Mouse (Mus musculus): ENCODE measurements at regions not wholly inside any gene's neighbourhood (a gene's known extent, or its start where the extent isn't known, plus 50 kb on each side); places are given as distances from the start of the nearest gene placed in this dataset.
"Not testable (repeated sequence)": the region's sequence is repeated elsewhere in the genome, so short reads cannot be mapped to it uniquely, and the experiment has no call there.

DNA sequence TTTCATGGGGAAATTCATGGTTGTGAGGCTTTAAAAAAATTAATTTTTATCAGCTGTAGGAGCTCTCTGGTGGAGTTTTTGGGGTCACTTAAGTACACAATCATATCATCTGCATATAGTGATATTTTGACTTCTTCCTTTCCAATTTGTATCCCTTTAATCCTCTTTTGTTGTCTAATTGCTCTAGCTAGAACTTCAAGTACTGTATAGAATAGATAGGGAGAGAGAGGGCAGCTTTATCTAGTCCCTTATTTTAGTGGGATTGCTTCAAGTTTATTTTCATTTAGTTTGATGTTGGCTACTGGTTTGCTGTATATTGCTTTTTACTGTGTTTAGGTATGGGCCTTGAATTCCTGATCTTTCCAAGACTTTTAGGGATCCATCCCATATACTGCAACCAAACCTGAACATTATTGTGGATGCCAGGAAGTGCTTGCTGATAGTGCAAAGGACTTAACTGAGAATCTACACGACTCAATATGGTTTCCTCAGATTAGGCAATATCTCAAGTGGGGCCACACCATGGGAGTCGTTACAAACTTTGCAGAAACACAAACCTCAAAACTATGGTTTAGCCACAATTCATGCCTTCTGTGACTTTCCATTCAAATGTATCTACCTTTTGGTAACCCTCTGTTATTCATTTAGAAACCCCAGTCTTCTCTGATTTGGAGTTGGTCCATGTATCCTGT lies 878.4 kb upstream of the Olfr1507 start:
- DNase-seq = not testable (repeated sequence)

DNA sequence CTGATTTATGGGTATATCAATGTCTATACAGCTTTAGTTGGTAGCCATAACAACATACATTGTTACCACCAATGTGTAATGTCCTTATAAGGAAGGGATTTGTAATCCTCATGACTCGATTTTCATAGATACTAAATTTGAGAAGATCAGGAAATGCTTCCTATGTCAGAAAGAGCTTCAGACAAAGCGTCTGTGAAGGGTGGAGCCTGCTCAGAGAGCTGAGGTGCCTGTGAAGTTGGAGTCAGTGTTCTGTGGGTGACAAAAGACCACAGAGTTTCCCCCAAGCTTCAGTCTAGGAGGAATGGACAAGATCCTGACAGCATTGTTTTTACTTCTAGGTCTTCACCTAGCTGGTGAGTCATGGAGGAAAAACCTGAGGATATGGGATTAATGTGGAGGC lies 874.2 kb upstream of the Olfr1507 start:
- no peak for DNase-seq

DNA sequence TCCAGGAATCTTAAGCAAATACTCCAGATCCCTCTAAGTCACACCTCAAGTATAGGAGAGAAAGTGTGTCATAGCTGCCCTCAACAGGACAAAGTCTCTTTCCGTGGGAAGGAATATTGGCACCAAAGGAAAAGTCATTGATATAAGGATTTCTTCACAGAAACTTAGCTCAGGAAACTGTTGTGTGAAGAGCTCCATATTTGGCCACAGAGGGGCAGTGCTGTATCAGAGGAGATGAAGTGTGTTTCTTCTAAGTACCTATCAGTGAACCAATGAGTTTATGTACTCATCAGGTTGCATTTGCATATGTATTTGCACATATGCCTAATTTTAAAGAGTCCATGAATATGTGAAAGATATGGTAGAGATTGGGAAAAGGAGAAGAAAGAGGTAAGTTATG lies 871.9 kb upstream of the Olfr1507 start:
- DNase-seq = not testable (repeated sequence)

DNA sequence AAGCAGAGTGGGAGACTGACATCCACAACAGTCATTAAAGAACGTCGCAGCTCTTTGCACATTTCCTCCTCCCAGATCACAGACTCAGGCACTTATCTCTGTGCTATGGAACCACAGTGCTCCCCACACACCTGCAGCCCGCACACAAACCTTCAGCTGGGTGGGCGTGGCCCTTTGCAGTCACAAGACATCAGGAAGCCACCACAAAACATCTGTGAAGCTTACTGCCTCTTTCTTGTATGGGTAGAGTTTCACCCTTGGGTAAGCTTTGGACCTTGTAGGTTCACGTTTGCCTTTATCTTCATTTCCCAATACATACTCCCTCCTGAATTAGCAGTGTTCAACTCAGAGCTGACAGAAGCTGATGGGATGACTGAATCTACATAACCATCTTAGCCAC lies 868.4 kb upstream of the Olfr1507 start:
- not testable (repeated sequence) for DNase-seq

DNA sequence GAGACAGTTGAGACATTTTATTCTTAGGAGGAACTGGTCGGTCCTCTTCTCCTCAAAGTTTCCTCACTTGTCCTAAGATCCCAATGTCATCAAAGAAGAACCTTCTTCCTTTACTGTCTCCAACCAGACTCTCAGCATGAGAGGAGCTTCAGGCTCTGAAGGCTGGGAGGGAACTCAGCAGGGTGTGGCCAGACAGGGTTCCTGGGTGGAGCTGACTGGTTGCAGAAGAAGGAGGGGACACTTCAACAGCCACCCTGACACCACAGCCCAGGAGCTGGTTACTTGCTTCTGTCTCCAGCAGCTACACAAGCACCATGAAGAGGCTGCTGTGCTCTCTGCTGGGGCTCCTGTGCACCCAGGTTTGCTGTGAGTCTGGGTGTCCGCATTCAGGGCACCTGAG lies 866.5 kb upstream of the Olfr1507 start:
- DNase-seq = not testable (repeated sequence)

DNA sequence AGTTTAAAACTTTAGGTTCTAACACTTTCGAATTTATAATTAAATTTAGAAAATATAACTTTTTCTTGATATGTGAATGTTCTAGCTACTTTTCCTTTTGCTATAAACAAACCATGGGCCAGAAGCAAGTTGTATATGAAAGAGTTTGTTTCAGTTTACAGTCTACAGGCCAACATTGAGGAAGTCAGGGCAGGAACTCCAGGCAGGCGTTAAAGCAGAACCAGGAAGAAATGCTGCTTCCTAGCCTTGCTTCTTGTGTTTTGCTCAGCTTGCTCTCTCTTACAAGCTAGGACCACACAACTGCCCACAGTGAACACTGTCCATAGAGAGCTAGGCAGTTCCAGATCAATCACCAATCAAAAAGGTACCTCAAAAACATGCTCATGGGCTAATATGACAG lies 861.9 kb upstream of the Olfr1507 start:
- DNase-seq = not testable (repeated sequence)

DNA sequence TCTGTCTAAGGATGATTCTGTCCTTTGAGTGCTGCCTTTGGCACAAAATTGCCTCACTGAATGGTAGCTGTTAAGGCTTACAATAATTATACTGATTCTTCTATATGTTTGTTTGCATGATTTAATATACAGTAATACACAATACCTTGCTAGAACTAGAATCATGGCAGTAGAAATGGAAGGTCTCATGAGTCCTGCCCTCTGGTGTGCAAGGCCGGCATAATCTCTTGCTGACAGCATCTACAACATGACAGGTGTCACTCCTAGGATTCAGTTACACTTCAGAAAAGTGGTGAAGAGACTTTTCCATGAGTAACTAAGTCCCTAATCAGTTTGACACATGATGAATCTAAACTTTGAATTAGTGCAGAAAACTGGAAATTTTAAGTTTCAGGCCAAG lies 861.2 kb upstream of the Olfr1507 start:
- not testable (repeated sequence) for DNase-seq

DNA sequence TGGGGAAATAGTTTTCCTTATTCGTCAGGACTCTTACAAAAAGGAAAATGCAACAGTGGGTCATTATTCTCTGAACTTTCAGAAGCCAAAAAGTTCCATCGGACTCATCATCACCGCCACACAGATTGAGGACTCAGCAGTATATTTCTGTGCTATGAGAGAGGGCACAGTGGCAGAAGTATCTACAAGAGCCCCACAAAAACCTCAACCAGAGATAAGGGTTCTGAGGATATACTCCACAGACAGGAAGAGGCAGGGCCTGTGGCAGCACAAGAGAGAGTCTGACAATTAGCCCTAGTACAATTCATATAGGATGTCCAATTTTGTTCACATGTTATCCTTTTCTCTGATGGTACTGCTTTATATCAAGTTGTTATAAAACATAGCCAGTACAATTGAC lies 855.9 kb upstream of the Olfr1507 start:
- not testable (repeated sequence) for DNase-seq

DNA sequence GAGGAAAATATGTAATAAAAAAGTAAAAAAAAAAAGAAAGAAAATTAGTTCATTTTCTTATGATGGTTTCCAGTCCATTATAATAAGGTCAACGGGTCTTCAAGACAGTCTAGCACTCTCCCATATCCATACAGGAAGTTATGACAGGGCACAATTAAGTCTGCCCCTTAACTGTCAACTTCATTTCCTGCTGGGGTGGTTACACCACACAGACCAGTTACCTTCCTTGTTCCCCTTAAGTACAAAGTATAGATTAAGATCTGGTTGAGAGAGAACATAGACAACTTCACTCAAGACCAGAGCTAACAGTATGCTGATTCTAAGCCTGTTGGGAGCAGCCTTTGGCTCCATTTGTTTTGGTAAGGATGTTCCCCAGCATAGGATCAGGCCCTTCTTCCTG lies 855.2 kb upstream of the Olfr1507 start:
- not testable (repeated sequence) for DNase-seq

DNA sequence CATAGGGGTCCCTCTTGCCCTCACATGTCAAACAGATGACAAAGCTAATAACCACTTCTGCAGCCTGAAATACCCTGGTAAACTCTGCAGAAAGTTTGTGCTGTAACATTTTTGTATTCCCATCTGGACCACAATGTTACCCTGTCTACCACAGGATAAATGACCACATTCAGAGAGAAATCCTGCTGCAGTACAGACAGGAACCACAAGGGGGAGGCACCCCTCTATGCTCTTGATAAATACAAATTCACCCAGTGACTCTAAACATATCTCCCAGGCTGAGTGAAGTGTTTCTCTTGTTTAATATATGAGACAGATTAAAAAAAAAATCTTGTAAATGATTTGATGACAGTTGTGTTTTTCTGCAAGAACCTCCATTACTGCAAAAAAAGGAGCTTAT lies 853.6 kb upstream of the Olfr1507 start:
- DNase-seq = not testable (repeated sequence)

DNA sequence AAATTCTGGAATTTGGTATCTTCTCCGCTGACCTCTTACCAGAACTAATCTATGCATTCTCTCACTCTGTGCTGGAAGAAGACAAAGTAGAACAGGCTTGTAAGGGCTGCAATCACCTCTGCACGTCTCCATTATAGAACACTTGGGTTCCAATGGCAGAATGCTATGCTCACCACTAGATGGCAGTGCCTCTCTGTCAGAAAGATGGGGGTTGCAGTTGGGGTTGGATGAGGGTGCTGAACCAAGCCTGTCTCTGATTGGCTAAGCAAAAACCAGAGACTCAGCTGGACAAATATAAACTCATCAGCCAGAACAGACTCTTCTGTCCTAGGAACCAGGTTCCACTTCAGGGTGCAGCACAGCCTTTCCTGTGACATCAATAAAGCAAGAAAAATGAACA lies 850.0 kb upstream of the Olfr1507 start:
- not testable (repeated sequence) for DNase-seq

DNA sequence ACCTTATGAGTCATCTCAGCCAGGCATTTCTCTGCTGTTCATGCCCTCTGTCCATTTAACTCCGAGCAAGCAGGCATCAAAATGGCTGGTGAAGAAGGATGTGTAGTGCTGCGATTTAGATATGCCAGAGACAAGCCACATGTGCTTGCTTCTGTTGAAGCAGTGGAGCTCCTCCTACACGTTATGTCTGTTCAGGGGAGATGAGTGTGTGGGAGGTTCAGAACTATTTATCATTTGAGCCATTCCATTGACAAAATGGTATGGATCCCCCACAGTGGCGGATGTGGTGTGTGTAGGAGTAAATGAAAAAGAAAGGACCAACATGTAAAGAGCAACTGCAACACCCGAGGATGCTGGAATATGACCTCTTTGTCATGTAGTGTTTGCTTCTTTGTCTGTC lies 848.3 kb upstream of the Olfr1507 start:
- not testable (repeated sequence) for DNase-seq

DNA sequence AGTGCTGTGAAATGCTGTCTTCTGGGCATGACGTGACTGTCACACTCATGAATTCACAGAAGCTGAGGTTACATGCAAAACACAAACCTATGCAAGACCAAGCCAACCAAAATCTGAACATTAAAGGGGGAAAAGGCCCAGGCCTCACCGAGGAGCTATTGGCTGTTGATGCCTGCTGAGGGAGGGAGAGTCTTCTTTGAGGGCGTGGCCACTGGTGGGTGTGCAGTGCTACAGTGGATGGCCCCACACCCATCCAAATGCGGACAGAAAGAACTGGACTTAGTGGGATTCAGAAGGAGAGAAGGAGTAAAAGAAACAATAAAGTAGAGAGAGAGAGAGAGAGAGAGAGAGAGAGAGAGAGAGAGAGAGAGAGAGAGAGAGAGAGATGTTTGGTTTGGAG lies 843.6 kb upstream of the Olfr1507 start:
- not testable (repeated sequence) for DNase-seq

DNA sequence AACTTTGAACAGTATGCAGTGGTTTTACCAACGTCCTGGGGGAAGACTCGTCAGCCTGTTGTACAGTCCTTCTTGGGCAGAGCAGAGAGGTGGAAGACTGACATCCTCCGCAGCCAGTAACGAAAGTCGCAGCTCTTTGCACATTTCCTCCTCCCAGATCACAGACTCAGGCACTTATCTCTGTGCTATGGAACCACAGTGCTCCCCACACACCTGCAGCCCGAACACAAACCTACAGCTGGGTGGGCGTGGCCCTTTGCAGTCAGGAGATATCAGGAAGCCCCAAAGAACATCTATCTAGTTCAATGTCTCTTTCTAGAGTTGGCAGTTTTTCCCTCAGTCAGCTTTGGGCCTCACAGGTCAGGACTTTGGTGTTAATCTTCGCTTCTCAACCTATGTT lies 841.9 kb upstream of the Olfr1507 start:
- DNase-seq = not testable (repeated sequence)

DNA sequence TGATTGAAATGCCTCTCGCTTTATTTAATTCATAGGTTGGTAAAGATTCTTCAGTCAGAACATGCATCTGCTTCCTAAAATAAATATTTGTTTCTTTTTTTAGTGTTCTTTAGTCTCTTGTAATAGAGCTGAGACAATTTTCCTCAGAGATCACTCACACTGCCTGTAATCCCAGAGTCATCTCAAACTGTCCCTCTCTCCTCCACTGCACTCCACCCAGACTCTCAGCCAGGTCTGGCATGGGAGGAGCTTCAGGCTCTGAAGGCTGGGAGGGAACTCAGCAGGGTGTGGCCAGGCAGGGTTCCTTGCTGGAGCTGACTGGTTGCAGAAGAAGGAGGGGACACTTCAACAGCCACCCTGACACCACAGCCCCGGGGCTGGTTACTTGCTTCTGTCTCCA lies 841.2 kb upstream of the Olfr1507 start:
- not testable (repeated sequence) for DNase-seq

DNA sequence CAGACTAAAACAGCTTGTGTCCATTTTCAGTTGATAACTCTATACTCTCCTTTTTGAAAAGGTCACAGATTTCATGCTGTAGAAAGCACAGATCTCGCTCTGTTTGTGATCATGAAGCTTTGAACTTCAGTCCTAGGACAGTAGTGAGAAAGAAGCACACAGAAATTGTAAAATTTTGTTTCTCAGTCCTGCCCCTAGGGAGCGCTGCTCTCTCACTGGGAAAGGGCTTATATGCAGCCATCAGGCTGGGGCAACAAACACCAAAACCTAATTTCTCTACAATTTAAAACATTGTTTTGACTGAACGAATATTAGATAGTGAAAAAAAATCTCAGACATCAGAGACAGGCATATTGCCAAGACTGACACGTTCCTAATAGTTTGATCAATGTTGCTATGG lies 838.9 kb upstream of the Olfr1507 start:
- not testable (repeated sequence) for DNase-seq

DNA sequence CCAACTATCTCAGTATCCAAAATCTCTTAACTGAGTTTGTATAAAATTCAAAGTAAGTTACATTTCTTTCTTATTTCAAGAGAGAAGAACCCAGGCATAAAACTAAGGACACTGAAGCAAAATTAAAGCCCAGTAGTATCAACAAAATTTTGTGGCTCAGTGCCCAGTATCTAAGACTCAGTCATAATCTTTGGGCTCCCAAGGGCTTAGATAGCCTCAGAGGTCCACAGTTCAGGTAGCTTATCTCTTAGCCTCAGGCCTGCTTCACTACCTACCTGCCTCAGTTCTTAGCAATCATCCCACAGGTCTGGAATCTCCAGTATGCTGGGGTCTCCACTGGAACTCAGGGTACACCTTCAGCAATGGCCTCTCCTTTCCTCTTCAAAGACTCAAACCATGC lies 835.6 kb upstream of the Olfr1507 start:
- not testable (repeated sequence) for DNase-seq

DNA sequence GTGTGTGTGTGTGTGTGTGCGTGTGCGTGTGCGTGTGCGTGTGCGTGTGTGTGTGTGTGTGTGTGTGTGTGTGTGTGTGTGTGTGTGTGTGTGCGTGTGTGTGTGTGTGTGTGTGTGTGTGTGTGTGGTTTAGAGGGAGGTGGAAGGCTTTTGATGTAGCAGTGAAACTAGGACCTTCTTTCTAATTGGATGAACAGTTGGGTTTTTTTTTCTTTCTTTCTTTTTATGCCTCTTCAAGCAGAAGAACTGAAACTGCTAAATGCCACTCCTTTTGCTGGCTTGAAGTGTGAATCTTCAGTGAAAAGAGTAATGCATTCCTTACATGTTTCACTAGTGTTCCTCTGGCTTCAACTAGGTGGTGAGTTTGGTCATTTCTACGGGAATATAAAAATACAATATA lies 828.8 kb upstream of the Olfr1507 start:
- not testable (repeated sequence) for DNase-seq

DNA sequence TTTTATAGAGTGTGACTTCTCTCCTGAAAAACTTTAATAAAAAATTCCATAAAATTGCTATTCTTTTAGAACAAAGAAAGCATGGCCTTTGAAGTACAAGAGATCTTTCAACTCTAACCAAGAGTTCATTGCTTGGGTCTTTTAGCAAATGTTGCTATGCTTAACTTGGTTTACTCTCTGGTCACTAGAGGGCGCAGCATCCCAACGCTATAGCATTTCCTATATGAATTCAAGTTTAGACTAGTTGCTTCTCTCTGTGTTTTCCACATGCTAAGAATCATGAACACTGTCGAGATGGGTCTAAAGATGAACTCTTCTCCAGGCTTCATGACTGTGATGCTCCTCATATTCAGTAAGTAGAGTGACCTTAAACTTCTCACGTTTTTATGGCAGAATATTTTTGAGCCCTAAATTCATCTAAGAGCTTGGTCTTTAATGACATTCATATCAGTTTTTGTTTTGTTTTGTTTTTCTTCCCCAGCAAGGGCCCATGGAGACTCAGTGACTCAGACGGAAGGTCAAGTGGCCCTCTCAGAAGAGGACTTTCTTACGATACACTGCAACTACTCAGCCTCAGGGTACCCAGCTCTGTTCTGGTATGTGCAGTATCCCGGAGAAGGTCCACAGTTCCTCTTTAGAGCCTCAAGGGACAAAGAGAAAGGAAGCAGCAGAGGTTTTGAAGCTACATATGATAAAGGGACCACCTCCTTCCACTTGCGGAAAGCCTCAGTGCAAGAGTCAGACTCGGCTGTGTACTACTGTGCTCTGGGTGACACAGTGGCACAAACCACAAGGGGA lies 823.2 kb upstream of the Olfr1507 start:
- not testable (repeated sequence) for DNase-seq

DNA sequence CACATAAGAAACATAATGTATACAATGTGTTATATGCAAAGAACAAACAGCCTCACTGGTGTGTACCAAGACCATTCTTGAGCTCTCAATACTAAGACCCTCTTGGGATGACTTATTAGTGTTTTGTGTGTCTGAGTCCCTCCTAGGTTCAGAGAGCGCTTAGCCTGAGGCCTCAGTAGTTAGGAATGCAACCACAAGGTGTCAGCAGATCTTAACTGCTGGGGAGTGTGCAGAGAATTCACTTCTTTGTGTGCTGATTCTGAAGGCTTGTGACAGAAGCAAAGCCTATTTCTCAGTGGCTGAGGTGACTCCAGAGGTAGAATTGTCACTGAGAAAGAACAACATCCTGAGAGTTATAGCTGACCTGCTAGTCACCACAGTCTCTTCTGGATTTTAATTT lies 816.9 kb upstream of the Olfr1507 start:
- DNase-seq = not testable (repeated sequence)

DNA sequence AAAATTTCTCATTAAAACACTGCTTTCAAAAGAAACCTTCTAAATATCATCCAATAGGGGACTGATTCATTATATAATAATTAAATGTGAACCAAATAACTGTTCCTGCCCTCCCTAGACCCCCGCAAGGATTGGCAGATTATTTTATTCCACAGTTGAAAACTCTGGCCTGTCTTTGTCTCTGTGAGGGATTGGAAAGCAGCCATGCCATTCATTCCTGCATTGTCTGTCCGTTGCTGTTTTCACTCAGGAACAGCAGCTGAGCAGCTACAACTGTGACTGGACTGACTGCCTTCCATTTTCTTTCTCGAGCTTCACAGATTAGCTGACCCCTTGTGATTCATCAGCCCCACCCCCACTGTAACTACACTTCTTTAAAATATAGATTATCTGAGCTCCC lies 807.6 kb upstream of the Olfr1507 start:
- not testable (repeated sequence) for DNase-seq

DNA sequence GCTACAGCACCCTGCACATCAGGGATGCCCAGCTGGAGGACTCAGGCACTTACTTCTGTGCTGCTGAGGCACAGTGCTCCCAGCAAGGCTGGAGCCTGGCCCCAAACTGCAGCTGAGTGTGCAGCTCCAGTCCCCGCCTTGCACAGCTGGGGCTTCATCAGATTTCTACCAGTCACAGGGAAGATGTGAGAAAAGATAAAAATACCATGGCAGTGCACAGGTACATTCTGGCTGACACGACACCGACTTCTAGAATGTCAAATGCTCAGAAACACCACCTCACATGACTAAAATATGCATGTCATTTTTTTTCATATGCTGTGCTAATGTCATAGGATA lies 806.9 kb upstream of the Olfr1507 start:
- DNase-seq = not testable (repeated sequence)

DNA sequence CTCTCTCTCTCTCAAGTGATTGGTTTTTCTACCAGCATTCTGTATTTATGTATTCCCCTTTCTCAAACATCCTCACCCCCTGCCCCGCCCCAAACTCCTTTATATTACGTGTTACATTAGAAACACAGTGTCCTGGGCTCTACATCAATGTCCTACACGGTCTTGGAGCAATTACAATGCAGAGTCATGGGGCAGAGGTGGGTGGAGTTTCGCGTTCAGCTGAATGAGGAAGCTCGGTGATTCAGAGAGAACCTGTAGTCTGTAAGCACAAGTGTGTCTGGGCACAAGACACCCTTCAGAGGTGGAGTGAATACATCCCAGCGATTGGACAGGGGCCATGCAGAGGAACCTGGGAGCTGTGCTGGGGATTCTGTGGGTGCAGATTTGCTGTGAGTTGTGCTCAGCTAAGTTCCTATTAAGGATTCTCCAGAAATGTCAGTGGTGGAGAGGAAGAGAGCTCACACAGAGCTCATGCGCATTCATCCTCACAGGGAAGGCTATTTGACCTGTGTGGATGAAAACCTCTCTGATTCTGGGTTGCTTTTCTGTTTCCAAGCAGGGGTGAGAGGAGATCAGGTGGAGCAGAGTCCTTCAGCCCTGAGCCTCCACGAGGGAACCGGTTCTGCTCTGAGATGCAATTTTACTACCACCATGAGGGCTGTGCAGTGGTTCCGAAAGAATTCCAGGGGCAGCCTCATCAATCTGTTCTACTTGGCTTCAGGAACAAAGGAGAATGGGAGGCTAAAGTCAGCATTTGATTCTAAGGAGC lies 806.4 kb upstream of the Olfr1507 start:
- not testable (repeated sequence) for DNase-seq

DNA sequence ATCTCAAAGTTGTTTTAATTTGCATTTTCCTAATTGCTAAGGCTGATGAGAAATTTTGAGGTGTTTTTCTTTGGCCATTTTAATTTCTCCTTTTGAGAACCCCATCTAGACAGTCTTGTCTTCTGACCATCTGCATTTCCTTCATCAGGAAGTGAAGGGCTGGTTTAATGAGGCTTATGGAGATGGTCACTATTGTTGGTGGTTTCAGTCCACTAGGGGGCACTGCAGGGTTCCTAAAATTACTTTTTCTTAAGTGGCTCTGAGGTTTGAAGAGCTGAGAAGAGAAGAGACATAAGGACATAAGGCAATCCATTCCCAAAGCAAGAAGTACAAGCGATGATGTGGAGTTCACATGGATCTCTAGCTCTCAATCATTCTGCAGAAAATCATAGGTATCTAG lies 805.6 kb upstream of the Olfr1507 start:
- DNase-seq = not testable (repeated sequence)

Measured in cerebellum, adult 9-10 months (tissue).